Mouse (Mus musculus) adrenal gland, postnatal 14 days (tissue): ENCODE measurements at regions not wholly inside any gene's neighbourhood (a gene's known extent, or its start where the extent isn't known, plus 50 kb on each side); places are given as distances from the start of the nearest gene placed in this dataset.
A peak's percentile ranks its signal among the peaks of the same experiment; 100 is the strongest.

Experiments used
- DNase-seq: peaks from one replicate; pipeline ENCODE4 v3.0.0; 2021; ENCODE audit warnings: mixed read lengths

- DNase-seq, result no peak
These were observed 342.1 kb downstream of the Lpin1 start for GRCm38 (mm10) chr12:16268621-16269165.

GRCm38 (mm10) chr12:16261465-16261864 is 349.3 kb downstream of the Lpin1 start:
- no peak for DNase-seq

GRCm38 (mm10) chr12:16260981-16261380 is 349.8 kb downstream of the Lpin1 start:
- DNase-seq, result peak; percentile 12

- DNase-seq, result no peak
These were observed 350.3 kb downstream of the Lpin1 start for GRCm38 (mm10) chr12:16260501-16260900.

GRCm38 (mm10) chr12:16250621-16251020 is 360.1 kb downstream of the Lpin1 start:
- DNase-seq, result no peak

GRCm38 (mm10) chr12:16250096-16250495 is 360.7 kb downstream of the Lpin1 start:
- no peak for DNase-seq

- DNase-seq, result no peak
These were observed 371.0 kb downstream of the Lpin1 start for GRCm38 (mm10) chr12:16239792-16240191.

- no peak for DNase-seq
These were observed 373.3 kb downstream of the Lpin1 start for GRCm38 (mm10) chr12:16237498-16237897.

GRCm38 (mm10) chr12:16233559-16233958 is 377.2 kb downstream of the Lpin1 start:
- no peak for DNase-seq

- no peak for DNase-seq
These were observed 377.9 kb downstream of the Lpin1 start for GRCm38 (mm10) chr12:16232828-16233227.

- DNase-seq, result no peak
These were observed 378.7 kb downstream of the Lpin1 start for GRCm38 (mm10) chr12:16232051-16232450.

- DNase-seq, result no peak
These were observed 379.7 kb downstream of the Lpin1 start for GRCm38 (mm10) chr12:16231093-16231492.

GRCm38 (mm10) chr12:16225428-16225827 is 385.3 kb downstream of the Lpin1 start:
- no peak for DNase-seq

- no peak for DNase-seq
These were observed 387.8 kb downstream of the Lpin1 start for GRCm38 (mm10) chr12:16222836-16223450.

GRCm38 (mm10) chr12:16222205-16222604 is 388.6 kb downstream of the Lpin1 start:
- DNase-seq, result no peak

GRCm38 (mm10) chr12:16221142-16221541 is 389.6 kb downstream of the Lpin1 start:
- DNase-seq, result no peak

- no peak for DNase-seq
These were observed 390.2 kb downstream of the Lpin1 start for GRCm38 (mm10) chr12:16220561-16220960.

- no peak for DNase-seq
These were observed 391.9 kb downstream of the Lpin1 start for GRCm38 (mm10) chr12:16218906-16219305.

- no peak for DNase-seq
These were observed 393.8 kb upstream of the Trib2 start for GRCm38 (mm10) chr12:16210553-16210952.

GRCm38 (mm10) chr12:16210111-16210510 is 393.4 kb upstream of the Trib2 start:
- DNase-seq, result no peak

GRCm38 (mm10) chr12:16204941-16205340 is 388.2 kb upstream of the Trib2 start:
- DNase-seq, result no peak

GRCm38 (mm10) chr12:16196917-16197316 is 380.2 kb upstream of the Trib2 start:
- no peak for DNase-seq

- DNase-seq, result no peak
These were observed 375.2 kb upstream of the Trib2 start for GRCm38 (mm10) chr12:16191803-16192389.

- no peak for DNase-seq
These were observed 374.0 kb upstream of the Trib2 start for GRCm38 (mm10) chr12:16190706-16191105.
